Mouse (Mus musculus) neural tube, embryonic 10.5 days (tissue): ENCODE data around the gene Tlr5.

Experiments
- DNase-seq: peaks from one replicate; pipeline ENCODE4 v3.0.0-alpha.2; 2017; ENCODE audit warnings: low spot score; ENCODE audit errors: extremely low spot score

The Tlr5 gene

GRCm38 (mm10) chr1:182954287-182955046 lies at the start of gene Tlr5:
TSS of gene Tlr5 (plus strand) at chr1:182954788.
- peak; percentile 62 for DNase-seq

GRCm38 (mm10) chr1:182905669-182906068 lies 48.9 kb upstream of the Tlr5 start:
- DNase-seq: no peak

- DNase-seq: peak; percentile 79
Measured at GRCm38 (mm10) chr1:182908050-182909036, 46.2 kb upstream of the Tlr5 start.

GRCm38 (mm10) chr1:182909066-182909465 lies 45.5 kb upstream of the Tlr5 start:
- peak; percentile 30 for DNase-seq

- DNase-seq: no peak
Measured at GRCm38 (mm10) chr1:182909596-182909995, 45.0 kb upstream of the Tlr5 start.

GRCm38 (mm10) chr1:182912591-182912990 lies 42.0 kb upstream of the Tlr5 start:
- DNase-seq: no peak

GRCm38 (mm10) chr1:182914121-182914908 lies 40.3 kb upstream of the Tlr5 start:
- no peak for DNase-seq

GRCm38 (mm10) chr1:182916166-182916565 lies 38.4 kb upstream of the Tlr5 start:
- no peak for DNase-seq

- DNase-seq: no peak
Measured at GRCm38 (mm10) chr1:182918718-182919346, 35.8 kb upstream of the Tlr5 start.

- DNase-seq: no peak
Measured at GRCm38 (mm10) chr1:182922824-182923223, 31.8 kb upstream of the Tlr5 start.

- no peak for DNase-seq
Measured at GRCm38 (mm10) chr1:182926465-182926864, 28.1 kb upstream of the Tlr5 start.

- no peak for DNase-seq
Measured at GRCm38 (mm10) chr1:182927878-182928851, 26.4 kb upstream of the Tlr5 start.

GRCm38 (mm10) chr1:182935469-182935868 lies 19.1 kb upstream of the Tlr5 start:
- DNase-seq: no peak

GRCm38 (mm10) chr1:182937486-182938120 lies 17.0 kb upstream of the Tlr5 start:
- DNase-seq: no peak

GRCm38 (mm10) chr1:182941921-182942320 lies 12.7 kb upstream of the Tlr5 start:
- DNase-seq: no peak

- no peak for DNase-seq
Measured at GRCm38 (mm10) chr1:182943911-182944310, 10.7 kb upstream of the Tlr5 start.

- no peak for DNase-seq
Measured at GRCm38 (mm10) chr1:182944638-182945037, 9.9 kb upstream of the Tlr5 start.

GRCm38 (mm10) chr1:182945561-182945960 lies 9.0 kb upstream of the Tlr5 start:
- no peak for DNase-seq

- DNase-seq: no peak
Measured at GRCm38 (mm10) chr1:182951298-182951697, 3.3 kb upstream of the Tlr5 start.
